In the genomic region with DNA sequence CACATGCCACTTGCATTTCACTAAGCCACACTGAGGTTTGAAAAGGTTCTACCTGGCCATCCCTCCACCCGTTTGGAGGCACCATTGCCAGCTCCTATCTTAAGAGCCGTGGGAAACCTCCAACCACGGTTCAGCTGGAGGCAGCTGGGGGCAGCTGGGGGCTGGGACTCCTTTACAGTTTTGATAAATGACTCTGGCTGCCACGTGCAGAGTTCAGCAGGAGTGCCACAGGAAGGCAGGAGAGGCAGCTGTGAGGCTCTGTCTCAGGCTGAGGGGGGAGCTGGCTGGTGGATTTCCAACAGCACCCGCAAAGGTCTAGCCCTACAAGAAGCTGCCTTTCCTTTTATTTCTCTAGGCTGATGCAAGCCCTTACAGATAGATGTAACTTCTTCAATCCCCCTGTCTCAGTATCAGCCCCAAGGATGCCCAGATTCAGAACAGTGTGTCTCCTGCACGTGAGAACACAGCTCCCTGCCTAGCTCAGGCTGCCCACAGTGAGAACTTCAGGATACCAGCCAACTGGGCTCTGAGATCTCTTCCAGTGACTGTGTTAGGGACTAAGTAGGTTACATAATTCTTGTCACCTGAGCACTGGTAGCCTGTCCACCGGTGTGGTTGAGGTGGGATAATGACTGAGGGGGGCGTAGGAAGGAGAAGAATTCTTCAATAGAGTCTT, we compare ENCODE assay signal across 13 mouse cellular contexts. TPM values are rescaled to one million over a fixed set of nuclear protein-coding genes. Genes with fewer than 3 reads are reported as not detected.
A peak's percentile ranks its signal among the peaks of the same experiment; 100 is the strongest.
DNase-seq lines count a peak whose midpoint lies in the region; ATAC-seq lines count a peak whose summit lies in the region.
"Had no signal": no experiment of that assay in that cellular context is flagged by ENCODE, and none has a peak within 500 bp of the region (broad histone marks: within the 10 kb centered on the region; RNA-seq: fewer than 3 reads in every experiment).

No protein-coding gene starts in this region.

- no peak overlapping the region for H3K4me3 ChIP-seq in heart, embryonic 13.5 days
- no peak overlapping the region for H3K4me3 ChIP-seq in lung, embryonic 16.5 days (ENCODE audit: low read length)
- no peak overlapping the region for H3K4me3 ChIP-seq in neural tube, embryonic 14.5 days (ENCODE audit: low read depth, low read length)
- H3K4me3 ChIP-seq: liver, embryonic 13.5 days; megakaryocyte, embryonic 14.5 days had no signal

- ATAC-seq in heart, embryonic 13.5 days (ENCODE audit: extremely low read depth, insufficient number of reproducible peaks, low FRiP score, low TSS enrichment): peak; percentile 54; the same call in 1 of the 2 replicates
- ATAC-seq in lung, embryonic 16.5 days (ENCODE audit: low read depth): peak; percentile 12; the same call in 1 of the 2 replicates
- peak; percentile 84 to 87 for ATAC-seq in hematopoietic stem cell, adult 5-6 weeks (replicated peaks in 1 of 2; ENCODE audit: insufficient read depth in 1 of 2, low FRiP score in 2 of 2, low TSS enrichment in 1 of 2, low read depth in 1 of 2, poor library complexity in 2 of 2, severe bottlenecking in 2 of 2)
- no peak; the same call in 1 of the 2 replicates for ATAC-seq in neural tube, embryonic 14.5 days (ENCODE audit: low read depth)
- ATAC-seq: forebrain, embryonic 14.5 days had no signal

- no peaks in the 10 kb centered on the region for H3K9me3 ChIP-seq in heart, embryonic 13.5 days
- H3K9me3 ChIP-seq in lung, embryonic 16.5 days (ENCODE audit: control insufficient read depth, low read length): no peaks in the 10 kb centered on the region
- H3K9me3 ChIP-seq in neural tube, embryonic 14.5 days (ENCODE audit: control insufficient read depth, low read length): no peaks in the 10 kb centered on the region
- H3K9me3 ChIP-seq: liver, embryonic 13.5 days; megakaryocyte, embryonic 14.5 days had no signal

- DNase-seq in heart, adult 11 months: no peak
- no peak for DNase-seq in lung, postnatal 25 days (ENCODE audit: low spot score)
- no peak for DNase-seq in gastrocnemius, postnatal 10 days
- DNase-seq in frontal cortex, postnatal 25 days (ENCODE audit: low spot score in 2 of 2): no peak
- DNase-seq: layer of hippocampus, adult 9-11 months; liver, embryonic 13.5 days had no signal

- H3K4me1 ChIP-seq in heart, embryonic 13.5 days: peaks cover 14% of the 10 kb centered on the region
- no peaks in the 10 kb centered on the region for H3K4me1 ChIP-seq in lung, embryonic 16.5 days (replicated peaks; ENCODE audit: control insufficient read depth, insufficient read depth, low read length)
- no peaks in the 10 kb centered on the region for H3K4me1 ChIP-seq in neural tube, embryonic 14.5 days (ENCODE audit: control insufficient read depth, insufficient read depth, low read length)
- H3K4me1 ChIP-seq: liver, embryonic 13.5 days had no signal

- H3K9ac ChIP-seq in heart, embryonic 13.5 days: peak overlapping the region; percentile 25; the same call in 1 of the 2 replicates
- no peak overlapping the region for H3K9ac ChIP-seq in lung, embryonic 16.5 days (ENCODE audit: low read length)
- H3K9ac ChIP-seq in neural tube, embryonic 14.5 days (replicated peaks; ENCODE audit: low read depth, low read length): 0 out of 2 replicates have a peak overlapping the region, but pooled peaks have one; percentile 11
- H3K9ac ChIP-seq: hindbrain, embryonic 14.5 days; liver, embryonic 13.5 days had no signal

- no peaks in the 10 kb centered on the region for H3K27me3 ChIP-seq in heart, embryonic 13.5 days (replicated peaks)
- H3K27me3 ChIP-seq in lung, embryonic 16.5 days (ENCODE audit: control insufficient read depth, insufficient read depth, low read depth, low read length): no peaks in the 10 kb centered on the region
- H3K27me3 ChIP-seq in neural tube, embryonic 14.5 days (ENCODE audit: control insufficient read depth, insufficient read depth, low read length): no peaks in the 10 kb centered on the region

- H3K27ac ChIP-seq in heart, embryonic 13.5 days (replicated peaks): 0 out of 2 replicates have a peak overlapping the region, but pooled peaks have one; percentile 29
- no peak overlapping the region for H3K27ac ChIP-seq in lung, embryonic 16.5 days (ENCODE audit: low read length)
- no peak overlapping the region for H3K27ac ChIP-seq in neural tube, embryonic 14.5 days (ENCODE audit: low read depth, low read length)
- H3K27ac ChIP-seq: hindbrain, embryonic 14.5 days; liver, embryonic 13.5 days had no signal

- no peaks in the 10 kb centered on the region for H3K36me3 ChIP-seq in heart, embryonic 13.5 days
- H3K36me3 ChIP-seq in lung, embryonic 16.5 days (ENCODE audit: control insufficient read depth, insufficient read depth, low read length): no peaks in the 10 kb centered on the region
- H3K36me3 ChIP-seq in neural tube, embryonic 14.5 days (ENCODE audit: control insufficient read depth, insufficient read depth, low read length): no peaks in the 10 kb centered on the region
- H3K36me3 ChIP-seq: liver, embryonic 13.5 days had no signal

- 24% methylated on average over 8 of the region's 8 CpGs for WGBS in heart, embryonic 13.5 days
- 23% methylated on average over 8 of the region's 8 CpGs for WGBS in lung, embryonic 16.5 days
- 31% methylated on average over 8 of the region's 8 CpGs for WGBS in neural tube, embryonic 14.5 days

- 0 out of 2 replicates have a peak overlapping the region, but pooled peaks have one; percentile 32 for H3K4me2 ChIP-seq in heart, embryonic 13.5 days
- H3K4me2 ChIP-seq in lung, embryonic 16.5 days (ENCODE audit: low read depth, low read length): no peak overlapping the region
- no peak overlapping the region for H3K4me2 ChIP-seq in neural tube, embryonic 14.5 days (ENCODE audit: low read depth, low read length)
- H3K4me2 ChIP-seq: hindbrain, embryonic 14.5 days; liver, embryonic 13.5 days had no signal

RNA-seq across cellular contexts. Expression of gene Pabpc4, which starts 1.9 kb away (rescaled TPM):
- 52.0 and 56.4 TPM in 2 replicates for polyA plus RNA-seq in heart, embryonic 13.5 days (2015; fragmentation: Nextera tagmentation; extraction: Ambion mirVana)
- polyA plus RNA-seq in lung, embryonic 16.5 days (2015; fragmentation: Nextera tagmentation; extraction: Ambion mirVana): 25.4 and 28.2 TPM in 2 replicates
- 87.7 and 112 TPM in 2 replicates for total RNA-seq in hematopoietic stem cell, adult 5-6 weeks (2017)
- polyA plus RNA-seq in neural tube, embryonic 14.5 days (2014; fragmentation: Nextera tagmentation; extraction: Ambion mirVana): 27.3 and 30.2 TPM in 2 replicates
- total RNA-seq in gastrocnemius, postnatal 10 days (2021): 100 to 1,000 TPM; 279 to 289 TPM

RNA-seq across cellular contexts. Expression of gene Heyl, which starts 26.9 kb away (rescaled TPM):
- 9.2 and 9.3 TPM in 2 replicates for polyA plus RNA-seq in heart, embryonic 13.5 days (2015; fragmentation: Nextera tagmentation; extraction: Ambion mirVana)
- polyA plus RNA-seq in lung, embryonic 16.5 days (2015; fragmentation: Nextera tagmentation; extraction: Ambion mirVana): 26.2 and 31.8 TPM in 2 replicates
- total RNA-seq in hematopoietic stem cell, adult 5-6 weeks (2017): not detected in 2 replicates
- 3.5 and 9.3 TPM in 2 replicates for polyA plus RNA-seq in neural tube, embryonic 14.5 days (2014; fragmentation: Nextera tagmentation; extraction: Ambion mirVana)
- total RNA-seq in gastrocnemius, postnatal 10 days (2021): 10 to 100 TPM; 21.2 to 27.4 TPM

RNA-seq across cellular contexts. Expression of gene Nt5c1a, which starts 58.9 kb away (rescaled TPM):
- 0.83 and 1.1 TPM in 2 replicates for polyA plus RNA-seq in heart, embryonic 13.5 days (2015; fragmentation: Nextera tagmentation; extraction: Ambion mirVana)
- polyA plus RNA-seq in lung, embryonic 16.5 days (2015; fragmentation: Nextera tagmentation; extraction: Ambion mirVana): 0.18 TPM in 1 of 2 replicates, not detected in the other
- not detected in 2 replicates for total RNA-seq in hematopoietic stem cell, adult 5-6 weeks (2017)
- polyA plus RNA-seq in neural tube, embryonic 14.5 days (2014; fragmentation: Nextera tagmentation; extraction: Ambion mirVana): 0.22 TPM in 1 of 2 replicates, not detected in the other
- 10 to 100 TPM in 1 of 2 experiments, 1 to 10 TPM in 1; 9.9 to 10.7 TPM for total RNA-seq in gastrocnemius, postnatal 10 days (2021)
- polyA plus RNA-seq: forebrain, embryonic 14.5 days; hindbrain, embryonic 14.5 days; liver, embryonic 13.5 days had no signal
